Mouse (Mus musculus) E14TG2a.4 (cell line): ENCODE measurements at regions not wholly inside any gene's neighbourhood (a gene's known extent, or its start where the extent isn't known, plus 50 kb on each side); places are given as distances from the start of the nearest gene placed in this dataset.

Experiments used
- CTCF ChIP-seq: conservative IDR thresholded peaks from 2 replicates; pipeline ENCODE4 v1.5.1; 2014; ENCODE audit warnings: low read length
- POU5F1 ChIP-seq: IDR thresholded peaks from 2 replicates; pipeline ENCODE4 v1.6.1; 2014; ENCODE audit warnings: low read length, borderline replicate concordance

GRCm38 (mm10) chr1:69469158-69469901 lies 217.7 kb downstream of the Ikzf2 start:
- TF ChIP-seq CTCF = no peak
- TF ChIP-seq POU5F1 = no peak
